Mouse (Mus musculus): ENCODE measurements at regions not wholly inside any gene's neighbourhood (a gene's known extent, or its start where the extent isn't known, plus 50 kb on each side); places are given as distances from the start of the nearest gene placed in this dataset.
A peak's percentile ranks its signal among the peaks of the same experiment; 100 is the strongest.
"Not testable (repeated sequence)": the region's sequence is repeated elsewhere in the genome, so short reads cannot be mapped to it uniquely, and the experiment has no call there.

GRCm38 (mm10) chr12:39604723-39605122 is 433.1 kb downstream of the Arl4a start:
- no peak for DNase-seq (ENCODE audit: low spot score in 2 of 2)

GRCm38 (mm10) chr12:39594726-39595125 is 443.1 kb downstream of the Arl4a start:
- no peak for DNase-seq (ENCODE audit: low spot score in 2 of 2)

GRCm38 (mm10) chr12:39593781-39594180 is 444.0 kb downstream of the Arl4a start:
- not testable (repeated sequence) for DNase-seq (ENCODE audit: low spot score in 2 of 2)

- no peak for DNase-seq (ENCODE audit: low spot score in 2 of 2)
Measured at GRCm38 (mm10) chr12:39587204-39587909, 450.5 kb downstream of the Arl4a start.

- no peak for DNase-seq (ENCODE audit: low spot score in 2 of 2)
Measured at GRCm38 (mm10) chr12:39586163-39586562, 451.7 kb downstream of the Arl4a start.

- no peak for DNase-seq (ENCODE audit: low spot score in 2 of 2)
Measured at GRCm38 (mm10) chr12:39577610-39578009, 460.2 kb downstream of the Arl4a start.

- no peak for DNase-seq (ENCODE audit: low spot score in 2 of 2)
Measured at GRCm38 (mm10) chr12:39572802-39573201, 465.0 kb downstream of the Arl4a start.

- no peak for DNase-seq (ENCODE audit: low spot score in 2 of 2)
Measured at GRCm38 (mm10) chr12:39572147-39572546, 465.7 kb downstream of the Arl4a start.

- no peak for DNase-seq (ENCODE audit: low spot score in 2 of 2)
Measured at GRCm38 (mm10) chr12:39560734-39561446, 476.9 kb downstream of the Arl4a start.

- DNase-seq (ENCODE audit: low spot score in 2 of 2): no peak
Measured at GRCm38 (mm10) chr12:39558491-39558890, 479.3 kb downstream of the Arl4a start.

- DNase-seq (ENCODE audit: low spot score in 2 of 2): no peak
Measured at GRCm38 (mm10) chr12:39536326-39536725, 501.5 kb downstream of the Arl4a start.

- DNase-seq (ENCODE audit: low spot score in 2 of 2): no peak
Measured at GRCm38 (mm10) chr12:39528121-39528520, 509.7 kb downstream of the Arl4a start.

GRCm38 (mm10) chr12:39527216-39527600 is 510.6 kb downstream of the Arl4a start:
- DNase-seq (ENCODE audit: low spot score in 2 of 2): no peak

- no peak for DNase-seq (ENCODE audit: low spot score in 2 of 2)
Measured at GRCm38 (mm10) chr12:39526535-39527215, 511.1 kb downstream of the Arl4a start.

GRCm38 (mm10) chr12:39515690-39516089 is 522.1 kb downstream of the Arl4a start:
- no peak for DNase-seq (ENCODE audit: low spot score in 2 of 2)

GRCm38 (mm10) chr12:39510855-39511254 is 527.0 kb downstream of the Arl4a start:
- no peak for DNase-seq (ENCODE audit: low spot score in 2 of 2)

GRCm38 (mm10) chr12:39510073-39510812 is 527.6 kb downstream of the Arl4a start:
- DNase-seq (ENCODE audit: low spot score in 2 of 2): peak; percentile 51 to 75

GRCm38 (mm10) chr12:39496203-39496602 is 541.6 kb downstream of the Arl4a start:
- DNase-seq (ENCODE audit: low spot score in 2 of 2): peak in 1 of 2 experiments; percentile 26

GRCm38 (mm10) chr12:39493578-39494218 is 544.1 kb downstream of the Arl4a start:
- no peak for DNase-seq (ENCODE audit: low spot score in 2 of 2)

- DNase-seq (ENCODE audit: low spot score in 2 of 2): peak in 1 of 2 experiments; percentile 59
Measured at GRCm38 (mm10) chr12:39493114-39493513, 544.7 kb downstream of the Arl4a start.

- DNase-seq (ENCODE audit: low spot score in 2 of 2): no peak
Measured at GRCm38 (mm10) chr12:39472984-39473383, 564.8 kb downstream of the Arl4a start.
